Mouse (Mus musculus) stomach, postnatal 0 days (tissue): ENCODE measurements around the gene Dlgap1.

Source experiments
- CTCF ChIP-seq: IDR thresholded peaks from 2 replicates; pipeline ENCODE4 v1.5.1; 2016; ENCODE audit warnings: antibody characterized with exemption, low read depth, mild to moderate bottlenecking, moderate library complexity
- EP300 ChIP-seq: optimal IDR thresholded peaks from 2 replicates; pipeline ENCODE3; 2016; ENCODE audit warnings: antibody characterized with exemption

DNA sequence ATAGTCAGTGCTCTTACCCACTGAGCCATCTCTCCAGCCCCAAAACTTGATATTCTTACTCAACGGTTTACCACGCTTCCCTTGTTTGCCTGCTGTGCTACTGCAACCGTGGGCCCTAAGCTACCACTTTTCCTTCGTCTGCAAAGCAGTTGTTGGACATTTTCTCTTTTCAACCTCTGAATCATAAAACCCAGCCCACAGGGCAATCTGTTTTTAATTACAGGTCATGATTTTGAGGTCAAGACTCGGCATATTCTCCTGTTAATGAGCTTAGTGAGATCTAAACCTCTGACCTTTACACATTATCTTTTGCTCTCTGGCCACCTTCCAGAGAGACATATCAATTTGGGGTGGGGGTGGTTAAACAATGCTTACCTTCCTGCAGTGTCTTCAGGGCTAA lies 869.7 kb downstream of the Dlgap1 start:
- no peak for TF ChIP-seq CTCF
- TF ChIP-seq EP300 = no peak
